Mouse (Mus musculus): ENCODE measurements around the gene Ifi44. TPM values are rescaled to one million over a fixed set of nuclear protein-coding genes. Genes with fewer than 3 reads are reported as not detected.

Gene Ifi44
- polyA plus RNA-seq (2014; fragmentation: Nextera tagmentation; extraction: Ambion mirVana): 0.21 TPM in 1 of 2 replicates, not detected in the other

DNA sequence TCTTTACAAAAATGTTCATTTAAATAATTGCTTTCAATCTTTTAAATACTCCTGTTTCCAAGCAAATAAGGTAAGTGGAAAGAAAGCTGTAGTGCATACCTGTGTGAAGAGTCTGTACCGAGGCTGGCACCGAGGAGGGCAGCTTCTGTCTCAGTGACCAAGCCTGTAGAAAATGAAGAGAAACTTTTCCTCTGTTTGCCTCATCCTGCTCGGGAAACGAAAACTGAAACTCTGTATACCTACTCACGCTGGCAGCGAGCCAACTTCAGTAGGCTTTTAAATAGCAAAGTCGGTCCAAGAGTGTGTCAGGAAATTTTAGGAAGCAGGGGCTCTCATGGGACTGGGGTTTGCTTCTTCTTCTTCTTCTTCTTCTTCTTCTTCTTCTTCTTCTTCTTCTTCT, at the start of gene Ifi44:
Ifi44 (minus strand) TSS at position 224 of the 400 bp plus-strand sequence.
- no peak within 1 kb of the TSS for H3K27ac ChIP-seq (replicated peaks; ENCODE audit: low read depth, low read length)
- no peak within 1 kb of the TSS for H3K4me2 ChIP-seq (ENCODE audit: low read depth, severe bottlenecking)
- DNase-seq (ENCODE audit: low spot score): no peak
- no peaks in the 10 kb centered on the region for H3K9me3 ChIP-seq (ENCODE audit: control insufficient read depth, low read length)
- H3K4me1 ChIP-seq (ENCODE audit: control insufficient read depth, insufficient read depth, low read length): no peaks in the 10 kb centered on the region
- ATAC-seq (ENCODE audit: insufficient number of reproducible peaks, low FRiP score, low TSS enrichment, low read depth): no peak
- no peak within 1 kb of the TSS for H3K4me3 ChIP-seq (ENCODE audit: low read depth, low read length)
- 82% methylated on average over 7 of the region's 7 CpGs for WGBS
- H3K27me3 ChIP-seq (ENCODE audit: control insufficient read depth, insufficient read depth, low read length): no peaks in the 10 kb centered on the region
- H3K36me3 ChIP-seq (ENCODE audit: control insufficient read depth, insufficient read depth, low read length): no peaks in the 10 kb centered on the region
- no peak within 1 kb of the TSS for H3K9ac ChIP-seq (ENCODE audit: low read length)

DNA sequence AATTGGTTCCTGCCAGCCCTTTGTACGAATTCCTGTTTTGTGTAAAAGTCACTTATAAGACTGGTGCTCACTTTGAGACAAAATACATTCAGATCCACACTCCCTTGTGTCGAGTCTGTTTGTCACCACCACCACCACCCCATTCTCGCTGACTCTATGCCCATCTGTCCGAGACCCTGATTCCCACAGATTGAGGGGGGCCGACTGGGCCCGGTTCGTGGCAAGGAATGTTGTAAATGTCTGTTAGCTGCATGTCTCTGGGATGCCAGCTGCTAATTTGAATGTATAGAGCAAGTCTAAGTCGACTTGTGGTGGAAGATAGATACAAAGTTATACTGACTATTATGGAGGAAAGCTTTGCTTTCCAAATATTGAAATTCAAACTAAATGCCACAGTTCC, 38.9 kb upstream of the Ifi44 start:
- Histone ChIP-seq H3K27ac (replicated peaks; ENCODE audit: low read depth, low read length) (no peak overlapping the region), H3K4me3 (ENCODE audit: low read depth, low read length) (no peak overlapping the region), H3K4me2 (ENCODE audit: low read depth, severe bottlenecking) (no peak overlapping the region), H3K27me3 (ENCODE audit: control insufficient read depth, insufficient read depth, low read length) (no peaks in the 10 kb centered on the region), H3K36me3 (ENCODE audit: control insufficient read depth, insufficient read depth, low read length) (no peaks in the 10 kb centered on the region), H3K4me1 (ENCODE audit: control insufficient read depth, insufficient read depth, low read length) (no peaks in the 10 kb centered on the region), H3K9ac (ENCODE audit: low read length) (no peak overlapping the region), H3K9me3 (ENCODE audit: control insufficient read depth, low read length) (no peaks in the 10 kb centered on the region)
- 77% methylated on average over 8 of the region's 8 CpGs for WGBS
- DNase-seq (ENCODE audit: low spot score) (no peak), ATAC-seq (ENCODE audit: insufficient number of reproducible peaks, low FRiP score, low TSS enrichment, low read depth) (no peak)

DNA sequence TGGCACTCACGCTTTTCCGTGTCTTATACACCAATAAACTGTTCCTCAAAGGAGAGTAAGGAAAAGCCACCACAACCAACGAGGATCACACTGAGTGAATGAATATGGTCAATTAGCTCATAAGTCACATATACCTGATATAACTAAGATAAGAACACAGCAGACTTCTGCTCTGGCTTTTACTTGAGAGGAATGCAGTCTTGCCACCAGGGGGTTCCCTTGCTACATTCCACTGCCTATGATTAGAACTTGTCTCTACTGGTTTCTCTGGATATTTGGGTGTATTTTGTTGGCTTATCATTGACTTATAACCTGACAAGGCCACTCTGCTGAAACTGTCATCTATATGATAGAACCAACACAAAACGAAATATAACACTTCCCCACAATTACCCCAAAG, 25.3 kb upstream of the Ifi44 start:
- no peaks in the 10 kb centered on the region for H3K36me3 ChIP-seq (ENCODE audit: control insufficient read depth, insufficient read depth, low read length)
- WGBS: 72% methylated on average over 4 of the region's 4 CpGs
- H3K9ac ChIP-seq (ENCODE audit: low read length): no peak overlapping the region
- no peaks in the 10 kb centered on the region for H3K9me3 ChIP-seq (ENCODE audit: control insufficient read depth, low read length)
- H3K4me2 ChIP-seq (ENCODE audit: low read depth, severe bottlenecking): no peak overlapping the region
- no peaks in the 10 kb centered on the region for H3K4me1 ChIP-seq (ENCODE audit: control insufficient read depth, insufficient read depth, low read length)
- no peak for DNase-seq (ENCODE audit: low spot score)
- no peak overlapping the region for H3K27ac ChIP-seq (replicated peaks; ENCODE audit: low read depth, low read length)
- no peaks in the 10 kb centered on the region for H3K27me3 ChIP-seq (ENCODE audit: control insufficient read depth, insufficient read depth, low read length)
- no peak overlapping the region for H3K4me3 ChIP-seq (ENCODE audit: low read depth, low read length)
- ATAC-seq (ENCODE audit: insufficient number of reproducible peaks, low FRiP score, low TSS enrichment, low read depth): no peak

DNA sequence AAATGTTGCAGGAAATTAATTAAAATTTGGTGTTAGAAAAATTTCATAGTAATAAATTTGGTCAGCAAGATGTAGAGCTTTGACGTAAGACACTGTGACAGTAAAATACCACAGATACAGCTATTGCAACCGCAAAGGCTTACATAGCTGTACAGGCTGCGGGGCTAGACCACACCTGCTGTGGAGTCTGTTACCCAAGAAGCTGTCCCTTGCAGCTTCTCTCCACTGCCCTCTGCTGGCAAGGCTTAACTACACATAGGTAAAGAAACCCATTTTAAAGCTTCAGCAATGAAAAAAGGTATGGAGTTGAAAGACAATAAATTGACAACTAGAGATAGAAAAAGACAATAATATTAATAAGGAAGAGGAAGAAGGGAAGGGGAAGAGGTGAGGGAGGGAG, 21.3 kb upstream of the Ifi44 start:
- Histone ChIP-seq H3K27ac (replicated peaks; ENCODE audit: low read depth, low read length) (no peak overlapping the region), H3K4me3 (ENCODE audit: low read depth, low read length) (no peak overlapping the region), H3K9ac (ENCODE audit: low read length) (no peak overlapping the region), H3K36me3 (ENCODE audit: control insufficient read depth, insufficient read depth, low read length) (no peaks in the 10 kb centered on the region), H3K27me3 (ENCODE audit: control insufficient read depth, insufficient read depth, low read length) (no peaks in the 10 kb centered on the region), H3K9me3 (ENCODE audit: control insufficient read depth, low read length) (no peaks in the 10 kb centered on the region), H3K4me1 (ENCODE audit: control insufficient read depth, insufficient read depth, low read length) (no peaks in the 10 kb centered on the region), H3K4me2 (ENCODE audit: low read depth, severe bottlenecking) (no peak overlapping the region)
- ATAC-seq (ENCODE audit: insufficient number of reproducible peaks, low FRiP score, low TSS enrichment, low read depth): no peak
- WGBS: 68% methylated on average over 3 of the region's 3 CpGs
- DNase-seq (ENCODE audit: low spot score): peak; percentile 59

DNA sequence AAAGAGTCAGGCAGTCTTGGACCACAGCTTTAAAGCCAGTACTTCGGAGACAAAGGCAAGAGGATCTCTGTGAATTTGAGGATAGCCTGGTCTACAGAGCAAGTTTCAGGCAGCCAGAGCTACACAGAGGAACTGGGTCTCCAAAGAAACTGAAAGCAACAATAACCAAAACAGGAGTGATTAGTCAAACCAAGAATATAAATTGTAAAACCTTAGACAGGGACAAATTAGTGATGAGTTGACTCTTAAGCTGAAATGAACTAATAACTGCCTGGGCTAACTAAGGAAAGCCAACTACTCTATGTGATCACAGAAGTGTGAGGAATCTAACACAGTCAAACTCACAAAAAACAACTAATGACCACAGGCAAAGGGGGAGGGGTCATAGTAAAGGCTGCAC, 1.2 kb downstream of the Ifi44 start:
- Histone ChIP-seq H3K4me3 (ENCODE audit: low read depth, low read length) (no peak overlapping the region), H3K4me2 (ENCODE audit: low read depth, severe bottlenecking) (no peak overlapping the region), H3K27ac (replicated peaks; ENCODE audit: low read depth, low read length) (no peak overlapping the region), H3K9ac (ENCODE audit: low read length) (no peak overlapping the region), H3K36me3 (ENCODE audit: control insufficient read depth, insufficient read depth, low read length) (no peaks in the 10 kb centered on the region), H3K9me3 (ENCODE audit: control insufficient read depth, low read length) (no peaks in the 10 kb centered on the region), H3K4me1 (ENCODE audit: control insufficient read depth, insufficient read depth, low read length) (no peaks in the 10 kb centered on the region), H3K27me3 (ENCODE audit: control insufficient read depth, insufficient read depth, low read length) (no peaks in the 10 kb centered on the region)
- DNase-seq (ENCODE audit: low spot score) (no peak), ATAC-seq (ENCODE audit: insufficient number of reproducible peaks, low FRiP score, low TSS enrichment, low read depth) (no peak)
- WGBS: 98% methylated on average over 1 of the region's 1 CpGs

DNA sequence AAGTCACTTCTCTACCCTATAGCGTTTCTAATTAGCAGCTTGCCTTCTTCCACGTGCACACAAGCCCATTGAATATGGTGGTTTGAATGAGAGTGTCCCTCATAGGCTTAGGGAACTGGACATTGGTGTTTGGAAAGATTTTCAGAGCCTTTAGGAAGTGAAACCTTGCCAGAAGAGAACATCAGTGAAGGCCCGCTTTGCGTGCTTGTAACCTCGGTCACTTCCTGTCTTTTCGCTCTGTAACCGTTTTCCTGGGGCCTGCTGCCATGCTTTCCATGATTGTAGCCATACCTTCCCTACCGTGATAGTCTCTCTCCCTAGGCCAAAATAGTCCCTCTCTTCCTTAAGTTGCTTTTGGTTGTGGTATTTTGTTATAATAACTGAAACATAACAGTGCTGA, 3.7 kb downstream of the Ifi44 start:
- H3K36me3 ChIP-seq (ENCODE audit: control insufficient read depth, insufficient read depth, low read length): no peaks in the 10 kb centered on the region
- no peak overlapping the region for H3K27ac ChIP-seq (replicated peaks; ENCODE audit: low read depth, low read length)
- no peak for ATAC-seq (ENCODE audit: insufficient number of reproducible peaks, low FRiP score, low TSS enrichment, low read depth)
- no peak for DNase-seq (ENCODE audit: low spot score)
- no peak overlapping the region for H3K4me2 ChIP-seq (ENCODE audit: low read depth, severe bottlenecking)
- H3K4me1 ChIP-seq (ENCODE audit: control insufficient read depth, insufficient read depth, low read length): no peaks in the 10 kb centered on the region
- no peak overlapping the region for H3K9ac ChIP-seq (ENCODE audit: low read length)
- 85% methylated on average over 8 of the region's 8 CpGs for WGBS
- no peaks in the 10 kb centered on the region for H3K27me3 ChIP-seq (ENCODE audit: control insufficient read depth, insufficient read depth, low read length)
- H3K9me3 ChIP-seq (ENCODE audit: control insufficient read depth, low read length): no peaks in the 10 kb centered on the region
- H3K4me3 ChIP-seq (ENCODE audit: low read depth, low read length): no peak overlapping the region

DNA sequence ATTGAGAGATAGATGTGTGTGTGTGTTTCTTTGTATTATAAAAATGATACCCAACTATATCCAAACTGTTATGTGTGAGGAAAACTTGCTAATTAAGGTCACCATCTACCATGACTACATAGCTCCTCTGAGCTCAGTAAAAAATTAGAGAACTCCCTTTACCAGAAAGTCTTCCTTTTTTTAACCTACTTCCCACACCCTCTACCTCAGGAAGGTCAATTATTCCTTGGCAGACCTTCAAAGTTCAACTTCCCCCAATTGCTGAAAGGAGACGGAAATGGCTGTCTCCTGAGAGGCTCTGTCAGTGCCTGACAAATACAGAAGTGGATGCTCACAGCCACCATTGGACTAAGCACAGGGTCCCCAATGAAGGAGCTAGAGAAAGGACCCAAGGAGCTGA, 7.5 kb downstream of the Ifi44 start:
- Histone ChIP-seq H3K9ac (ENCODE audit: low read length) (no peak overlapping the region), H3K4me2 (ENCODE audit: low read depth, severe bottlenecking) (no peak overlapping the region), H3K27me3 (ENCODE audit: control insufficient read depth, insufficient read depth, low read length) (no peaks in the 10 kb centered on the region), H3K4me1 (ENCODE audit: control insufficient read depth, insufficient read depth, low read length) (no peaks in the 10 kb centered on the region), H3K36me3 (ENCODE audit: control insufficient read depth, insufficient read depth, low read length) (no peaks in the 10 kb centered on the region), H3K4me3 (ENCODE audit: low read depth, low read length) (no peak overlapping the region), H3K27ac (replicated peaks; ENCODE audit: low read depth, low read length) (no peak overlapping the region), H3K9me3 (ENCODE audit: control insufficient read depth, low read length) (no peaks in the 10 kb centered on the region)
- ATAC-seq (ENCODE audit: insufficient number of reproducible peaks, low FRiP score, low TSS enrichment, low read depth): no peak
- 74% methylated on average over 1 of the region's 1 CpGs for WGBS
- DNase-seq (ENCODE audit: low spot score): no peak

DNA sequence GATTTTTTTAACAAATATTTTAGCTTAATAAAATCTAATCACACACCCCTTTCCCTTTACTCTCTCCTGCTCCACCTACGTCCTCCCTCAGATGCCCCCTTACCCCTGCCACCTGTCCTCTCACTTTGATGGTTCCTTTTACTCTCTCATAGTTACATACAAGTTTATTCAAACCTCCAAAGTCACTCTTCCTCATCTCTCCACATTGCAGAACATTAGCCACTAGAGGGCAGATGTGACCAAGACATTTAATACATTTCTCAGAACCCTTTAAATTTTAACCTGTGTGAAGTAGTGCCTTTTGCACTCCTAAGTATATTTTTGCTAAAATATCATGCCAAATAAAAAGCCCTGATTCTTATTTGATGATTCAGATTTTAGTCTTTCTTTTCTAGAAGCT, 33.5 kb downstream of the Ifi44 start:
- no peak for DNase-seq (ENCODE audit: low spot score)
- Histone ChIP-seq H3K27me3 (ENCODE audit: control insufficient read depth, insufficient read depth, low read length) (no peaks in the 10 kb centered on the region), H3K9me3 (ENCODE audit: control insufficient read depth, low read length) (no peaks in the 10 kb centered on the region), H3K36me3 (ENCODE audit: control insufficient read depth, insufficient read depth, low read length) (no peaks in the 10 kb centered on the region), H3K4me3 (ENCODE audit: low read depth, low read length) (no peak overlapping the region), H3K4me2 (ENCODE audit: low read depth, severe bottlenecking) (no peak overlapping the region), H3K4me1 (ENCODE audit: control insufficient read depth, insufficient read depth, low read length) (no peaks in the 10 kb centered on the region), H3K27ac (replicated peaks; ENCODE audit: low read depth, low read length) (no peak overlapping the region), H3K9ac (ENCODE audit: low read length) (no peak overlapping the region)
- ATAC-seq (ENCODE audit: insufficient number of reproducible peaks, low FRiP score, low TSS enrichment, low read depth): peak; percentile 39; the same call in 1 of the 2 replicates
- 41% methylated on average over 1 of the region's 1 CpGs for WGBS

DNA sequence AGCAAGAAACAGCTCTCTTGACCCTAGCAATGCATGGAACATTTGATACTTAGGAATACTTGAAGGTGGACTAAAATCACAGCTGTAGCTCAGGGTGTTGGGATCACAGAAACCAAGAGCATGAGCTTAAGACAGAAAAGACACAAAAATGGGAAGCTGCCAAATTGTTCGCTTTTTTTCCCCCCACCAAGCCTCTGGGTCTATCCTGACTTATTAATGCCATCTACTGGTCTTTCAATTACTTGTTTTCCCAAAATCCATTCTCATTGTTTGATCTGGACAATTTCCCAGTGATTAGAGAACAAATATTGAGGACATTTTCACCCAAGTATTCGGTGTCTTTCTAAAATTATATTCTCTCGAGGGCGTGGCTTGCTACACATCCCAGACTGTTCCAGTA, 42.4 kb downstream of the Ifi44 start:
- Histone ChIP-seq H3K27ac (replicated peaks; ENCODE audit: low read depth, low read length) (no peak overlapping the region), H3K9ac (ENCODE audit: low read length) (no peak overlapping the region), H3K4me3 (ENCODE audit: low read depth, low read length) (no peak overlapping the region), H3K4me2 (ENCODE audit: low read depth, severe bottlenecking) (no peak overlapping the region), H3K36me3 (ENCODE audit: control insufficient read depth, insufficient read depth, low read length) (no peaks in the 10 kb centered on the region), H3K4me1 (ENCODE audit: control insufficient read depth, insufficient read depth, low read length) (no peaks in the 10 kb centered on the region), H3K9me3 (ENCODE audit: control insufficient read depth, low read length) (no peaks in the 10 kb centered on the region), H3K27me3 (ENCODE audit: control insufficient read depth, insufficient read depth, low read length) (no peaks in the 10 kb centered on the region)
- no peak for ATAC-seq (ENCODE audit: insufficient number of reproducible peaks, low FRiP score, low TSS enrichment, low read depth)
- WGBS: 95% methylated on average over 4 of the region's 4 CpGs
- no peak for DNase-seq (ENCODE audit: low spot score)
